Mouse (Mus musculus): Measurements from ENCODE around the gene Xpnpep1. TPM values are rescaled to one million over a fixed set of nuclear protein-coding genes. Genes with fewer than 3 reads are reported as not detected.

The Xpnpep1 gene
- polyA plus RNA-seq, 1 experiment from 2014 or later = 132 TPM

DNA sequence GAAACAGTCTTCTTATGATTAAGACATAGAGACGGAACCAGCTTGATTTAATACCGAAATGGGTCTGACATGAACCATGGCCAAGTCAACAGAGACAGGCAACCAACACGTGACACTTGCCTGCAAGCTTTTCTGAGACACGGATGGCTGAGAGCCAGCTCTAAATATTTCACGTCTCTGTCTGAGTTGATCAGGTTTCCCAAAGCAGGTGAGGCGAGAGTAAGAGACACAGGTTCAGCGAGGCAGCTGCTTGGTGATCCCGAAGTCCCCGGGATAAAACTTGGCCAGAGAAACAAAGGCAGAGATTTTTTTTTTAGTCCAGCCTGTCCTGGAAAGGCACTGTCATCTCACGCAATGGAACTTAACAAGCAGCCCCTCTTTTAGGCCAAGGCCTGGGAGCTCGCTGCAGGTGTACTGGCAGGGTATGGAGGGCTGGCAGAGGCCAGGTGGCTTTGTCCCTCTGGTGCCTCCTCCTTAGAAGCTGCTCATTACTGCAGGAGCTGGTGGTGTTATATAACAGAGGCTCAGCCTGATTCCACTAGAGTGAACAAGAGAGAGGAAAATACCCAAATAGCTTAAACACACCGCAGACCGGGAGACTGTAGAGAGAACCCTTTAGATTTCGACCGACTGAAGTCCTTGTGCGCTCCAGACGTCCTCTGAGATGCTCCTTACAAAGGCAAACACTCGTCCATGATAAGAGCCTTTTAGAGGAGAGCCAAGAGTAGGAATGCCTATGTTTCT is 36.4 kb upstream of the Xpnpep1 start:
- no peak overlapping the region for H3K27ac ChIP-seq
- no peaks in the 10 kb centered on the region for H3K36me3 ChIP-seq
- H3K9me3 ChIP-seq = no peaks in the 10 kb centered on the region
- H3K4me2 ChIP-seq = no peak overlapping the region
- H3K4me3 ChIP-seq = no peak overlapping the region
- no peaks in the 10 kb centered on the region; the same call in 1 of the 2 replicates for H3K4me1 ChIP-seq (replicated peaks)
- H3K27me3 ChIP-seq = no peaks in the 10 kb centered on the region
- ATAC-seq (ENCODE audit: low FRiP score) = no peak
- H3K9ac ChIP-seq = no peak overlapping the region
- 88% methylated on average over 18 of the region's 18 CpGs for WGBS

DNA sequence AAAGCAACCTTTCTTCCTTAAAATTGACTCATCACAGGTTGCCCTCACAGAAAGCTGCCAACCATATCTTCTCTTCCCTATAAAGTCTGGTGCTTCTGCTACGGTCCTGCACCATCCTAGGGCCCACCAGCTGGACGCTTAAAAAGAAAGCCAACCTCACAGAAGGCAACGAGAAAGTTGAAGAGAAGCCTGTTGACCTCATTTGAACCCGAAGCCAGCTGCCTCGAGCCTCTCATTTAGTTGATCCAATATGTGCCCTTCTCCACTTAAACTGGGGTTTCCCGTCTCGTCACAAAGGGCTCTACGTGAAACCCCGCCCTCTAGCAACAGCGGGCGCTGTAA is 35.9 kb upstream of the Xpnpep1 start:
- Histone ChIP-seq H3K4me2 (no peak overlapping the region), H3K36me3 (no peaks in the 10 kb centered on the region), H3K4me1 (replicated peaks) (no peaks in the 10 kb centered on the region; the same call in 1 of the 2 replicates), H3K27ac (no peak overlapping the region), H3K9me3 (no peaks in the 10 kb centered on the region), H3K27me3 (no peaks in the 10 kb centered on the region), H3K4me3 (no peak overlapping the region), H3K9ac (no peak overlapping the region)
- 91% methylated on average over 11 of the region's 11 CpGs for WGBS
- ATAC-seq (ENCODE audit: low FRiP score) = no peak

- Histone ChIP-seq H3K36me3 (no peaks in the 10 kb centered on the region), H3K4me1 (replicated peaks) (no peaks in the 10 kb centered on the region), H3K27me3 (no peaks in the 10 kb centered on the region), H3K4me3 (no peak overlapping the region), H3K9me3 (no peaks in the 10 kb centered on the region), H3K27ac (no peak overlapping the region), H3K4me2 (no peak overlapping the region), H3K9ac (no peak overlapping the region)
- ATAC-seq (ENCODE audit: low FRiP score) = no peak
- WGBS = 93% methylated on average over 13 of the region's 13 CpGs
These were observed 35.1 kb upstream of the Xpnpep1 start for GRCm38 (mm10) chr19:53074899-53075722.

DNA sequence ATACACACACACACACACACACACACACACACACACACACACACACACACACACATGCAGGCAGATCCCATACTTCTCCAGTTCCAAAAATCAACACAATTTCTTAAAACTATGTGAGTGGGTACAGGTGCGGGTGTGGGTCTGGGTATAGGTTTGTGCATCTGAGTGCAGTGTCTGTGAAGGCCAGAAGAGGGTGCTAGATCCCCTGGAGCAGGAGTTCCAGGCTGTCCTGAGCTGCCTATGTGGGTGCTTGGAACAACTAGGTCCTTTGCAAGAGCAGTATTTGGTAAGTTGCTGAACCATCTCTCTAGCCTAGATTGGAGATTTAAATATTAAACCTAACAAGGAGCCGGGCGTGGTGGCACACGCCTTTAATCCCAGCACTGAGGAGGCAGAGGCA is 33.5 kb upstream of the Xpnpep1 start:
- H3K9me3 ChIP-seq = no peaks in the 10 kb centered on the region
- no peak overlapping the region for H3K9ac ChIP-seq
- no peak overlapping the region for H3K4me2 ChIP-seq
- no peak for ATAC-seq (ENCODE audit: low FRiP score)
- H3K36me3 ChIP-seq = no peaks in the 10 kb centered on the region
- H3K4me1 ChIP-seq (replicated peaks) = no peaks in the 10 kb centered on the region
- no peak overlapping the region for H3K27ac ChIP-seq
- no peak overlapping the region for H3K4me3 ChIP-seq
- 100% methylated on average over 4 of the region's 4 CpGs for WGBS
- no peaks in the 10 kb centered on the region for H3K27me3 ChIP-seq

- H3K9ac ChIP-seq = no peak overlapping the region
These were observed 32.4 kb upstream of the Xpnpep1 start for GRCm38 (mm10) chr19:53072406-53072805.

GRCm38 (mm10) chr19:53071651-53072050 is 31.6 kb upstream of the Xpnpep1 start:
- WGBS = 69% methylated on average over 5 of the region's 5 CpGs
- no peaks in the 10 kb centered on the region for H3K9me3 ChIP-seq
- no peak for ATAC-seq (ENCODE audit: low FRiP score)
- no peak overlapping the region for H3K9ac ChIP-seq
- H3K27me3 ChIP-seq = no peaks in the 10 kb centered on the region
- no peak overlapping the region for H3K27ac ChIP-seq
- H3K36me3 ChIP-seq = no peaks in the 10 kb centered on the region
- no peaks in the 10 kb centered on the region for H3K4me1 ChIP-seq (replicated peaks)
- no peak overlapping the region for H3K4me2 ChIP-seq
- no peak overlapping the region for H3K4me3 ChIP-seq

More at GRCm38 (mm10) chr19:53072406-53072805, 32.4 kb upstream of the Xpnpep1 start:
- ATAC-seq (ENCODE audit: low FRiP score) = no peak
- Histone ChIP-seq H3K36me3 (no peaks in the 10 kb centered on the region), H3K4me2 (no peak overlapping the region), H3K27me3 (no peaks in the 10 kb centered on the region), H3K4me3 (no peak overlapping the region), H3K9me3 (no peaks in the 10 kb centered on the region), H3K27ac (no peak overlapping the region), H3K4me1 (replicated peaks) (no peaks in the 10 kb centered on the region)
- WGBS = 94% methylated on average over 5 of the region's 5 CpGs

- WGBS = 69% methylated on average over 4 of the region's 4 CpGs
These were observed 30.9 kb upstream of the Xpnpep1 start for GRCm38 (mm10) chr19:53070870-53071269.

DNA sequence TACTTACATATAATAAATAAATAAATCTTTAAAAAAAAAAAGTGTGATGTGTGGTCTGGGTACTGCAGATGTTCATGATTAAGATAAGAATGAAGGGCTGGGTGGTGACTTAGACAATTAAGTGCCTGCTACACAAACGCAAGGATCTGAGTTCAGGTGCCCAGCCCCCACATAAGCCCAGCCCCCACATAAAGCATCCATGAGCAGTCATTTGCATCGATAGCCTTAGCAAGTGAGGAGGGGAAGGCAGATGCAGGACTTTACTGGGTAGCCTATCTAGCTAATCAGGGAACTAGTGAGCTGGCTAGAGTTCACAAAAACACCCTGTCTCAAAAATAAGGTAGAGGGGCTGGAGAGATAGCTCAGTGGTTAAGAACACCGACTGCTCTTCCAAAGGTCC is 29.4 kb upstream of the Xpnpep1 start:
- no peak overlapping the region for H3K4me2 ChIP-seq
- H3K27me3 ChIP-seq = no peaks in the 10 kb centered on the region
- no peak overlapping the region for H3K9ac ChIP-seq
- H3K4me1 ChIP-seq (replicated peaks) = no peaks in the 10 kb centered on the region
- ATAC-seq (ENCODE audit: low FRiP score) = no peak
- 87% methylated on average over 3 of the region's 3 CpGs for WGBS
- H3K27ac ChIP-seq = no peak overlapping the region
- H3K4me3 ChIP-seq = no peak overlapping the region
- H3K9me3 ChIP-seq = no peaks in the 10 kb centered on the region
- no peaks in the 10 kb centered on the region for H3K36me3 ChIP-seq

More at GRCm38 (mm10) chr19:53070870-53071269, 30.9 kb upstream of the Xpnpep1 start:
- H3K4me1 ChIP-seq (replicated peaks) = no peaks in the 10 kb centered on the region
- no peak overlapping the region for H3K4me3 ChIP-seq
- H3K9me3 ChIP-seq = no peaks in the 10 kb centered on the region
- H3K27ac ChIP-seq = no peak overlapping the region
- H3K4me2 ChIP-seq = no peak overlapping the region
- H3K36me3 ChIP-seq = no peaks in the 10 kb centered on the region
- ATAC-seq (ENCODE audit: low FRiP score) = no peak
- H3K9ac ChIP-seq = no peak overlapping the region
- H3K27me3 ChIP-seq = no peaks in the 10 kb centered on the region

DNA sequence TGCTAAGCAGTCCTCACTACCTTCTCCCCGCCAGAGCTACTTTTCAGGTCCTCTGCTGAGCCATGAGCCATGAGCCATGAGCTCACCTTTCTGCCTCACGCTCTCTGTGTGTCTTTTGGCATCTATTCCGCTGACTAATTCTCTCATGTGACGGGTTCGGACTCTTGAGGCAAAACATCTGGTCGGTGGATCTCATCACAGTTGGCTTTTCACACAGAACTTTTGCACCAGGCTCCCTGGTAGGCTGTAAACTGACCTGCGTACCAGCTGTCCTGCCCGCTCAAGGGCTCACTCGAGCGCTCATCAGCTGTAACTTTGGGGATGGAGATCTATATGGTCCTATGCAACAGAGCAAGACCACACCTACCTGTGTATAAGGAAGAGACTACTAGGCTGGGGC is 26.9 kb upstream of the Xpnpep1 start:
- H3K4me1 ChIP-seq (replicated peaks) = no peaks in the 10 kb centered on the region
- H3K9me3 ChIP-seq = no peaks in the 10 kb centered on the region
- no peaks in the 10 kb centered on the region for H3K27me3 ChIP-seq
- no peak overlapping the region for H3K9ac ChIP-seq
- H3K36me3 ChIP-seq = no peaks in the 10 kb centered on the region
- no peak for ATAC-seq (ENCODE audit: low FRiP score)
- no peak overlapping the region for H3K4me3 ChIP-seq
- no peak overlapping the region for H3K4me2 ChIP-seq
- no peak overlapping the region for H3K27ac ChIP-seq
- WGBS = 59% methylated on average over 10 of the region's 10 CpGs

DNA sequence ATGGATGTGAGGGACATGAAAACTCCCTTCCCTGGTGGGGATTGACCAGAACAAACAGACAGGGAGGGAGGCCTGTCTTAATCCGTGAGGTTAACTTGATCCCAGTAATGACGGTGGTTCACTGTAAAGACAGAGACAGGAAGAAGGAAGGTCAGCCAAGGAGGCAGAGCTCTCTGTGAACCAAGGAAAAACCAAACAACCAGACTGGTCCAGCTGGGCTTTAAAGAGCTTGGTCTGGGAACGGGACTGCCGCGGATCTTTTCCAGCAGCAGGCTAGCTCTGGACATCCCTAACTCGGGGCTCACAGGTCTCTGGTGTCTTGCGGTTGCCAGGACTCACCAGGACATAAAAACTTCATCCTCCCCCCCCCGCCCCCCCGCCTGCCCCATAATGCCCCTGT is 26.5 kb upstream of the Xpnpep1 start:
- H3K9ac ChIP-seq = no peak overlapping the region
- H3K27me3 ChIP-seq = no peaks in the 10 kb centered on the region
- H3K36me3 ChIP-seq = no peaks in the 10 kb centered on the region
- no peak for ATAC-seq (ENCODE audit: low FRiP score)
- H3K4me3 ChIP-seq = no peak overlapping the region
- no peak overlapping the region for H3K4me2 ChIP-seq
- no peak overlapping the region for H3K27ac ChIP-seq
- 60% methylated on average over 9 of the region's 9 CpGs for WGBS
- no peaks in the 10 kb centered on the region for H3K4me1 ChIP-seq (replicated peaks)
- H3K9me3 ChIP-seq = no peaks in the 10 kb centered on the region

DNA sequence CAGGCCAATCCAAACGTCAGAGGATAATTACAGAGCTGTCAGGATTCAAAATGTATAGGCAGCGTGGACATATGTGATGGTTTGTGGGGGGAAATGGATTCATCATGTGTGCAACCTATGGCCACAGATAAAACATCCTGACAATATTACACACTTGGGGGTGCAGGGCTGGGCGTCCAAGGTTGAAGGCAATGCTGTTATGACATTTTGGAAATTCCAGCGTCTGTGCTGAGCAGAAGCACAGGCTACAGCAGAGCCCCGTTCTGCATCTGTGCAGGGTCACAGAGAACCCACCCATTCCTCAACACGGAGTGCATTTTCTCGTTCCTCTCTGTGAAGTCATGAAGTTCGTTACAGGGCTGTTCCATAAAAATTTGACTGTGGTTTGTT is 25.0 kb upstream of the Xpnpep1 start:
- Histone ChIP-seq H3K4me2 (no peak overlapping the region), H3K36me3 (no peaks in the 10 kb centered on the region), H3K4me1 (replicated peaks) (no peaks in the 10 kb centered on the region), H3K27ac (no peak overlapping the region), H3K9ac (no peak overlapping the region), H3K4me3 (no peak overlapping the region), H3K9me3 (no peaks in the 10 kb centered on the region), H3K27me3 (no peaks in the 10 kb centered on the region)
- ATAC-seq (ENCODE audit: low FRiP score) = no peak
- 77% methylated on average over 8 of the region's 8 CpGs for WGBS

DNA sequence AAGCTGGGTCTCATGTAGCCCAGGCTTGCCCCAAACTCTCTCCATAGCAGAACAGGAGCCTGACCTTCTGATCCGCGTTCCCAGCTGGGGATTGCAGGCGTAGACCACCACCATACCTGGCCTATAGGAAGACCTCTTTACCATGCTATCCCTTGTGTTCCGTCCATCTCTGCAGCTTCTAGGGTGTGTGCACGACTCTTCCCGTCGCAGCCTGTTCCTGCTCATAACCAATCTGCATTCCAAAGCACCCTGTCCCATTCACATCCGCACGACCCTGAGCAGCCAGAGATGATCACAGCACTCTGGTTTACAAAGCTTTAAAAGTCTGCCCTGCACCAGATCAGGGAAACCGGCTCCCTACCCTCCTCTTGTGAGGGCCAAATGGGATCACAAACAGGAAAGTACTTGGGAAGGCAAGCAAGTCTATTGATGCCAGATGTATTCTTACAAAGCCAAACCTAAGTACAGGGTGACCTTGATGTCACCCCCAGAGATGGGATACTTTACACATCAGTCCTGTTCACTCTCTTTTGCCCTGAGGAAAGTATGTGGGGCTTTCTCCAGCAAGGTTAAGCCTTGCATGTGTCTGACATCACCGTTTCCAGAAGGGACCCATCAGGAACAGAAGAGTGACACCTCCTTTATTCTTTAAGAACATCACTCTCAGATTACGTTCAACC is 24.4 kb upstream of the Xpnpep1 start:
- WGBS = 77% methylated on average over 12 of the region's 12 CpGs
- Histone ChIP-seq H3K4me2 (no peak overlapping the region), H3K9ac (no peak overlapping the region), H3K36me3 (no peaks in the 10 kb centered on the region), H3K4me3 (no peak overlapping the region), H3K9me3 (no peaks in the 10 kb centered on the region), H3K4me1 (replicated peaks) (no peaks in the 10 kb centered on the region), H3K27me3 (no peaks in the 10 kb centered on the region), H3K27ac (no peak overlapping the region)
- no peak for ATAC-seq (ENCODE audit: low FRiP score)
